Mouse (Mus musculus) liver, embryonic 14.5 days (tissue): ENCODE measurements at regions not wholly inside any gene's neighbourhood (a gene's known extent, or its start where the extent isn't known, plus 50 kb on each side); places are given as distances from the start of the nearest gene placed in this dataset.

Experiments used
- ATAC-seq: fragments of 200-750 bp; cut with Nextera tagmentation; 2 replicates; pipeline ENCODE4 v1.8.0; 2017; ENCODE audit warnings: moderate number of reproducible peaks, mild to moderate bottlenecking, moderate library complexity; ENCODE audit not compliant: insufficient read depth
- DNase-seq, 3 experiments: peaks; one replicate each; pipeline ENCODE4 v3.0.0-alpha.2; 2012 to 2013; ENCODE audit warnings: low read depth in 3 of 3, low spot score in 3 of 3
- H3K27ac ChIP-seq: fragments of 300-500 bp; sonication (generic); 2 replicates; pipeline ENCODE4 v1.5.1; 2014; ENCODE audit warnings: moderate library complexity, mild to moderate bottlenecking, control low read depth, inconsistent platforms
- H3K27me3 ChIP-seq: fragments of 300-500 bp; sonication (generic); 2 replicates; pipeline ENCODE4 v1.6.1; 2014; ENCODE audit warnings: mild to moderate bottlenecking, low read length, moderate library complexity; ENCODE audit not compliant: control insufficient read depth, insufficient read depth
- H3K36me3 ChIP-seq: fragments of 300-500 bp; sonication (generic); replicated peaks from 2 replicates; pipeline ENCODE4 v1.6.1; 2014; ENCODE audit warnings: low read depth; ENCODE audit not compliant: control insufficient read depth, insufficient read depth
- H3K4me1 ChIP-seq, 2 experiments: fragments of 200-500 bp in 1 of 2; fragments of 300-500 bp in 1 of 2; sonication (generic) in 1 of 2; replicated peaks; 2 replicates each; pipeline ENCODE4 v1.6.1; 2012 to 2014; ENCODE audit warnings: antibody characterized with exemption in 1 of 2, inconsistent platforms in 1 of 2, low read length in 1 of 2; ENCODE audit not compliant: control insufficient read depth in 2 of 2, insufficient read depth in 2 of 2
- H3K4me2 ChIP-seq: fragments of 300-500 bp; sonication (generic); 2 replicates; pipeline ENCODE4 v1.6.1; 2014; ENCODE audit warnings: low read depth, mild to moderate bottlenecking, control low read depth, moderate library complexity
- H3K4me3 ChIP-seq, 2 experiments: fragments of 200-500 bp in 1 of 2; fragments of 300-500 bp in 1 of 2; sonication (generic) in 1 of 2; 2 replicates each; pipeline ENCODE4 v1.5.1; 2012 to 2014; ENCODE audit warnings: low read depth in 2 of 2, low read length in 2 of 2, mild to moderate bottlenecking in 2 of 2, control low read depth in 1 of 2, inconsistent platforms in 1 of 2, moderate library complexity in 1 of 2; ENCODE audit not compliant: insufficient read depth in 1 of 2
- H3K9ac ChIP-seq: fragments of 300-500 bp; sonication (generic); replicated peaks from 2 replicates; pipeline ENCODE4 v1.6.1; 2014; ENCODE audit warnings: mild to moderate bottlenecking, control low read depth, moderate library complexity
- H3K9me3 ChIP-seq: fragments of 300-500 bp; sonication (generic); 2 replicates; pipeline ENCODE4 v1.6.1; 2016; ENCODE audit warnings: low read length, mixed read lengths; ENCODE audit not compliant: control insufficient read depth
- CTCF ChIP-seq: IDR thresholded peaks from 2 replicates; pipeline ENCODE4 v1.5.1; 2016; ENCODE audit warnings: antibody characterized with exemption, low read depth, control low read depth
- EP300 ChIP-seq: IDR thresholded peaks from 2 replicates; pipeline ENCODE4 v1.6.1; 2016; ENCODE audit warnings: antibody characterized with exemption, low read depth
- WGBS: fragments of 180-500 bp; shearing (Covaris S2); extraction: QIAGEN DNeasy Blood & Tissue Kit; methylation state at CpG from one replicate; pipeline ENCODE4 v1.1.7; 2014; ENCODE audit not compliant: insufficient replicate concordance; 5-methylcytosine and 5-hydroxymethylcytosine counted together

GRCm38 (mm10) chr10:109360161-109360560 is 349.4 kb upstream of the Syt1 start:
- WGBS, result 41% methylated on average over 1 of the region's 1 CpGs
- Histone ChIP-seq H3K9ac (no peak overlapping the region), H3K27ac (no peak overlapping the region), H3K9me3 (no peaks in the 10 kb centered on the region), H3K36me3 (no peaks in the 10 kb centered on the region), H3K4me2 (no peak overlapping the region), H3K4me1 (no peaks in the 10 kb centered on the region), H3K27me3 (no peaks in the 10 kb centered on the region), H3K4me3 (no peak overlapping the region)
- TF ChIP-seq EP300, result no peak
- no peak for TF ChIP-seq CTCF
- no peak for DNase-seq
- ATAC-seq, result no peak

DNA sequence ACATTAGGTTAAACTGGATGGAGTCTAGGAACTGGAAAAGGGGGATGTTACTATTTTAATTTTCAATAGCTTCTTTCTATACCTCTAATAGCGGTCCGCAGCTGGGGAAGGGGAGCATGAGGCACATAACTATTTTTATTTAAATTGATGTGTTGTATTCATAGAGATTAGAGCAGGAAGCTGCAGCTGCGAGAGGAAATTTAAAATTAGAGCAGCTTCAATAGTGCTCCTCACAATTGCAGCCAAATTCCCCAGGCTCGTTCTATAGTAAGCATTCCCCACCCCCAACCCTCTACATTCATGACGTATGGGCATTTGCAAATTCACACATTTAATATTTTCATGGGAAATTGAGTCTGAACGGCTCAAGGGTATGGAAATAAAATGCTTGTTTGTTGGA is 348.0 kb upstream of the Syt1 start:
- H3K9me3 ChIP-seq, result no peaks in the 10 kb centered on the region
- WGBS, result 58% methylated on average over 6 of the region's 6 CpGs
- no peak overlapping the region for H3K4me3 ChIP-seq
- no peaks in the 10 kb centered on the region for H3K4me1 ChIP-seq
- DNase-seq (no peak), ATAC-seq (no peak)
- H3K36me3 ChIP-seq, result no peaks in the 10 kb centered on the region
- H3K27me3 ChIP-seq, result no peaks in the 10 kb centered on the region
- H3K4me2 ChIP-seq, result no peak overlapping the region
- TF ChIP-seq CTCF (no peak), EP300 (no peak)
- no peak overlapping the region for H3K9ac ChIP-seq
- no peak overlapping the region for H3K27ac ChIP-seq

GRCm38 (mm10) chr10:109332846-109333386 is 322.1 kb upstream of the Syt1 start:
- Histone ChIP-seq H3K4me1 (no peaks in the 10 kb centered on the region), H3K4me3 (no peak overlapping the region), H3K9ac (no peak overlapping the region), H3K4me2 (no peak overlapping the region), H3K27ac (no peak overlapping the region), H3K36me3 (no peaks in the 10 kb centered on the region), H3K9me3 (no peaks in the 10 kb centered on the region), H3K27me3 (no peaks in the 10 kb centered on the region)
- 48% methylated on average over 7 of the region's 7 CpGs for WGBS
- TF ChIP-seq EP300, result no peak
- ATAC-seq (no peak), DNase-seq (no peak)

DNA sequence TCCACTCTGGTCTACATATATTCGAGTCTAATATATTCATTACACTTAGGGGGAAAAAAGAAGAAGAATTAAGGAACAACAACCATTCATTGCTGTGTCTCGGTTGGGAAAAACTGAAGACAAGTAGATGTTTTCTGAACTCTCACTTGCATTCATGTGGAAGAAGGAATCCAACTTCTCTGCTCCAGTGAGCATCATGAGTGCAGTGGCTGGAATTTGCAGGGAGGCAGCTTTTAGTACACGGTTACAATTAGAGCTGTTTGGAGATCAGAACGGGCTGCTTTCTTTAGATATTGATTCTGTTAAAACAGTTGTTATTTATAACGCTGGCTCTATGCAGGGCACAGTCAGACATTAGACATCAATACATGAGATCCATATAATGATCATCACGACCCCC is 298.5 kb upstream of the Syt1 start:
- no peak overlapping the region for H3K27ac ChIP-seq
- H3K4me3 ChIP-seq, result no peak overlapping the region
- 61% methylated on average over 6 of the region's 6 CpGs for WGBS
- no peaks in the 10 kb centered on the region for H3K36me3 ChIP-seq
- no peak overlapping the region for H3K9ac ChIP-seq
- H3K27me3 ChIP-seq, result no peaks in the 10 kb centered on the region
- DNase-seq, result no peak
- no peak for TF ChIP-seq CTCF
- TF ChIP-seq EP300, result no peak
- no peak for ATAC-seq
- no peaks in the 10 kb centered on the region for H3K9me3 ChIP-seq
- H3K4me2 ChIP-seq, result no peak overlapping the region
- H3K4me1 ChIP-seq, result no peaks in the 10 kb centered on the region

DNA sequence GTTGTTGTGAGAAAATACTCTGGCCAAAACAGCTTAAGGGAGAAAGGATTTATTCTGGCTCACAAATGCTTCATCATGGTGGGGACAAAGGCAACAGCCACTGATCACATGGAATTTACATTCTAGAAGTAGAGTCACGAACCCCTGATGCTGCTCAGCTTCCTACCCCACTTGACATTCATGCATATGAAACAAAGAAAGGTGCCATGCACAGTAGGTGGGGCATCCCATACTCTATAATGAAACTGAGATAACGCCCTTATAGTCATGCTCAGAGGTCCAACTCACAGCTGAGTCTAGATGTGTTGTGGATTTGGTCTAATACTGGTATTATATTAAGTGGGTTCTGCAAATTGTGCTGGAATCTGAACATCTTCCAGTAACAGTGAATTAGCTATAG is 289.4 kb upstream of the Syt1 start:
- DNase-seq (no peak), ATAC-seq (no peak)
- 39% methylated on average over 2 of the region's 2 CpGs for WGBS
- no peaks in the 10 kb centered on the region for H3K9me3 ChIP-seq
- H3K27me3 ChIP-seq, result no peaks in the 10 kb centered on the region
- no peaks in the 10 kb centered on the region for H3K36me3 ChIP-seq
- no peak overlapping the region for H3K4me2 ChIP-seq
- H3K4me3 ChIP-seq, result no peak overlapping the region
- H3K4me1 ChIP-seq, result no peaks in the 10 kb centered on the region
- TF ChIP-seq CTCF (no peak), EP300 (no peak)
- H3K9ac ChIP-seq, result no peak overlapping the region
- no peak overlapping the region for H3K27ac ChIP-seq
